Mouse (Mus musculus): ENCODE data around the gene Ttll1. TPM values are rescaled to one million over a fixed set of nuclear protein-coding genes. Genes with fewer than 3 reads are reported as not detected.

The Ttll1 gene
- polyA plus RNA-seq, 1 experiment from 2014 or later, result 8.9 TPM

Small RNA genes lying within 50 kb of the gene (microRNA-seq; reads per million reads assigned to microRNA genes)
- gene Gm24575 (ENCODE audit: borderline number of aligned reads), result not detected

Other genes starting within 250 kb of the Ttll1 start
- 16.4 and 18.3 TPM in 2 replicates for gene Arfgap3, start 160.6 kb downstream of the Ttll1 start, polyA plus RNA-seq (2015; fragmentation: Nextera tagmentation; extraction: Ambion mirVana)
- gene Pacsin2, start 46.3 kb downstream of the Ttll1 start, polyA plus RNA-seq (2015; fragmentation: Nextera tagmentation; extraction: Ambion mirVana), result 24.7 and 24.8 TPM in 2 replicates
- gene Bik, start 16.0 kb upstream of the Ttll1 start, polyA plus RNA-seq (2015; fragmentation: Nextera tagmentation; extraction: Ambion mirVana), result 3.9 and 4.3 TPM in 2 replicates
- gene Tspo, start 52.7 kb upstream of the Ttll1 start, polyA plus RNA-seq (2015; fragmentation: Nextera tagmentation; extraction: Ambion mirVana), result 295 and 320 TPM in 2 replicates
- 30.9 and 34.4 TPM in 2 replicates for gene Mcat, start 52.9 kb upstream of the Ttll1 start, polyA plus RNA-seq (2015; fragmentation: Nextera tagmentation; extraction: Ambion mirVana)
- 39.1 and 39.2 TPM in 2 replicates for gene Ttll12, start 84.3 kb upstream of the Ttll1 start, polyA plus RNA-seq (2015; fragmentation: Nextera tagmentation; extraction: Ambion mirVana)
- 0.13 and 0.35 TPM in 2 replicates for gene Scube1, start 214.1 kb upstream of the Ttll1 start, polyA plus RNA-seq (2015; fragmentation: Nextera tagmentation; extraction: Ambion mirVana)